Mouse (Mus musculus) CH12.LX (cell line): Measurements from ENCODE around the gene Gbx1. TPM values are rescaled to one million over a fixed set of nuclear protein-coding genes. Genes with fewer than 3 reads are reported as not detected.

Source experiments
- DNase-seq: peaks from one replicate; pipeline ENCODE4 v3.0.0-alpha.2; 2013; ENCODE audit errors: extremely low read depth
- H3K27ac ChIP-seq: 2 replicates; pipeline ENCODE4 v1.5.1; 2012; ENCODE audit warnings: low read depth, mild to moderate bottlenecking, control low read depth, moderate library complexity; ENCODE audit not compliant: insufficient read depth
- H3K27me3 ChIP-seq: replicated peaks from 2 replicates; pipeline ENCODE3; 2012; ENCODE audit warnings: inconsistent platforms
- H3K36me3 ChIP-seq, 2 experiments: replicated peaks in 1 of 2; 2 replicates each; pipeline versions ENCODE3 to v1.6.1; 2012; ENCODE audit warnings: inconsistent platforms in 1 of 2, low read length in 1 of 2, mild to moderate bottlenecking in 1 of 2, mixed read lengths in 1 of 2, moderate library complexity in 1 of 2; ENCODE audit not compliant: control insufficient read depth in 1 of 2, insufficient read depth in 1 of 2
- H3K4me1 ChIP-seq, 2 experiments: 2 replicates each; pipeline ENCODE4 v1.6.1; 2012; ENCODE audit warnings: inconsistent platforms in 1 of 2, moderate library complexity in 1 of 2; ENCODE audit not compliant: insufficient read depth in 2 of 2, control insufficient read depth in 1 of 2
- H3K4me2 ChIP-seq: 2 replicates; pipeline ENCODE4 v1.6.1; 2012; ENCODE audit warnings: low read depth, mild to moderate bottlenecking, control low read depth; ENCODE audit not compliant: poor library complexity, insufficient read depth, severe bottlenecking
- H3K4me3 ChIP-seq, 3 experiments: fragments of 150-350 bp in 1 of 3; sonication (generic) in 1 of 3; replicated peaks in 1 of 3; 2 replicates each; pipeline versions ENCODE3 to v1.5.1; 2011 to 2012; ENCODE audit warnings: low read depth in 2 of 3, low read length in 2 of 3, mild to moderate bottlenecking in 2 of 3, moderate library complexity in 2 of 3, control low read depth in 1 of 3, improper control_type of control experiment in 1 of 3, inconsistent platforms in 1 of 3, mixed read lengths in 1 of 3; ENCODE audit not compliant: poor library complexity in 1 of 3
- H3K79me2 ChIP-seq: replicated peaks from 2 replicates; pipeline ENCODE4 v1.6.1; 2012; ENCODE audit warnings: mild to moderate bottlenecking, moderate library complexity; ENCODE audit not compliant: control insufficient read depth, poor library complexity, insufficient read depth, severe bottlenecking; ENCODE audit errors: extremely low read depth
- H3K9ac ChIP-seq: 2 replicates; pipeline ENCODE4 v1.6.1; 2012; ENCODE audit warnings: low read depth, mild to moderate bottlenecking, control low read depth, moderate library complexity; ENCODE audit not compliant: insufficient read depth
- H3K9me3 ChIP-seq: replicated peaks from 2 replicates; pipeline ENCODE3; 2012; ENCODE audit warnings: low read length, inconsistent platforms, mixed read lengths
- CHD2 ChIP-seq: IDR thresholded peaks from 2 replicates; pipeline ENCODE4 v1.6.1; 2011; ENCODE audit warnings: low read length, improper control_type of control experiment
- EP300 ChIP-seq: IDR thresholded peaks from 2 replicates; pipeline ENCODE4 v1.6.1; 2011; ENCODE audit warnings: low read length, improper control_type of control experiment
- IRF4 ChIP-seq: IDR thresholded peaks from 2 replicates; pipeline ENCODE4 v1.6.1; 2014; ENCODE audit warnings: low read depth, mild to moderate bottlenecking, inconsistent platforms, low read length, improper control_type of control experiment
- MAFK ChIP-seq: IDR thresholded peaks from 2 replicates; pipeline ENCODE4 v1.6.1; 2011; ENCODE audit warnings: low read length, improper control_type of control experiment; ENCODE audit not compliant: insufficient replicate concordance
- RAD21 ChIP-seq: IDR thresholded peaks from 2 replicates; pipeline ENCODE4 v1.6.1; 2011; ENCODE audit warnings: low read depth, mild to moderate bottlenecking, low read length, improper control_type of control experiment, moderate library complexity
- TBP ChIP-seq: conservative IDR thresholded peaks from 2 replicates; pipeline ENCODE4 v1.6.1; 2011; ENCODE audit warnings: low read depth, low read length, improper control_type of control experiment
- USF2 ChIP-seq: conservative IDR thresholded peaks from 2 replicates; pipeline ENCODE4 v1.6.1; 2011; ENCODE audit warnings: low read depth, low read length, improper control_type of control experiment
- dilution Hi-C: fragments of 300-500 bp; cut with MboI; formaldehyde crosslinking; loops from 2 replicates; pipeline ENCODE4 v1.14.3; 2020; ENCODE audit warnings: low sequenced_read_pairs; ENCODE audit not compliant: extremely low pct_unique_long_range_greater_than_20kb, extremely low pct_ligation_motif_present
- in situ Hi-C: fragments of 300-500 bp; cut with MboI; formaldehyde crosslinking; loops from 3 replicates; pipeline ENCODE4 v1.14.3; 2019; ENCODE audit warnings: low sequenced_read_pairs, low pct_ligation_motif_present, low pct_unique_long_range_greater_than_20kb, mixed read lengths
- polyA plus RNA-seq: library from polyadenylated mRNA; unstranded; fragments of >175 nt; gene quantifications from 2 replicates; pipeline ENCODE4 v1.2.1, GENCODE M21; 2012; ENCODE audit warnings: low read depth; ENCODE audit not compliant: insufficient read length
- total RNA-seq, 2 experiments: library from RNA; depleted of rRNA; stranded (reverse); fragments of 300-350 nt in 1 of 2; fragments of >200 nt in 1 of 2; gene quantifications; 2 replicates each; pipeline ENCODE4 v1.2.3; 2012 to 2014

Gbx1 gene
- total and polyA plus RNA-seq, 3 experiments, result 0.08 to 0.13 TPM; not detected in 1

DNA sequence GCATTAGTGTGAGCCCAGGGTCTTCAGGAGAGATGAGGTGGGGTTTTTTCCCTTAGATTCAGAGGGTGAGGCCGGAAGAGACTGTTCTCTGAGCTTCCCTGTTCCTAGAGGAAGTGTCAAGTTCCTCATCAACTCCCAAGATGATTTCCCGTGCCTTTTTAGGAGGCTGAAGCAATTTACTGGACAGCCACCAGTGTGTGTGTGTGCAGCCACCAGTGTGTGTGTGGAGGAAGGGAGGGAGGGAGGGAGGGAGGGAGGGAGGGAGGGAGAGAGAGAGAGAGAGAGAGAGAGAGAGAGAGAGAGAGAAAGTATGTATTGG lies 73.1 kb downstream of the Gbx1 start:
- peaks cover 37% of the 10 kb centered on the region for H3K79me2 ChIP-seq
- no peak overlapping the region for H3K27ac ChIP-seq
- no peak for DNase-seq
- no peak overlapping the region for H3K4me3 ChIP-seq
- peak overlapping the region; percentile 95; the same call in 1 of the 2 replicates for H3K4me2 ChIP-seq
- peaks cover 21 to 38% of the 10 kb centered on the region in 2 experiments for H3K4me1 ChIP-seq
- peaks cover 3 to 36% of the 10 kb centered on the region in 2 experiments for H3K36me3 ChIP-seq
- no peaks in the 10 kb centered on the region for H3K9me3 ChIP-seq
- in situ Hi-C loops (no loop called here), dilution Hi-C loops (no loop called here)
- H3K9ac ChIP-seq, result no peak overlapping the region; the same call in 1 of the 2 replicates
- H3K27me3 ChIP-seq, result peaks cover 20% of the 10 kb centered on the region
- no peak for TF ChIP-seq USF2

DNA sequence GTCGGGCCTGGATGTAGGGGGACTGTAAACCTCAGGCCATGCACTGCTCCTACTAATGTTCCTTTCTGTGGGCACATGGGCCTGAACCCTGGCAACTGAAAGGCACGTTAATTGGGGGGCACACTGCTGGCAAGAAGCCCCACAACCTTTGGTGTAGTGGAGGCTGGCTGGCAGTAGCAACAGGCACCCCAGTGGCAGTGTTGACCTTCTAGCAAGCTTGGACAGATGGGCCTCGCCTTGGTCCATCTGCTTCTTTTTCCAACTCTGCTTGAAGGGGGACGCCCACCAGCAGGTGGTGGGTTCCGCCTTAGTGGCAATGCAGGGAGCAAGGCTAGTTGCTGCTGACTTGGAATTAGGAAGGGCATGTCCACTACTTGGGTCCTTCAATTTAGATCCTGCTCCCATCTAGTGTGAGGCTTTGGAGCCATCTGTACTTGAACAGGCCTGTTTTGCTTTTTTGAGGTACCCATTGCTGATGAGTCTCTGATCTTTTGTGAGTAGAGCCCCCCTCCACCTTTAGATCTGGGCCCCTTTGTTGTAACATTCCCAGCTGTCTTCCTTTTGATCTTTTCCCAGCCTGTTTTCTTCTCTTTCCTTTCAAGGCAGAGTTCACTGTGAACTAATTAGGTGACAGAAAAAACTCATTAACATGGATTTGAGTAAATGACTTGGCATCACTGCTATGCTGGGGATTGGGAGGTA lies 73.6 kb downstream of the Gbx1 start:
- in situ Hi-C loops (no loop called here), dilution Hi-C loops (no loop called here)
- Histone ChIP-seq H3K9me3 (no peaks in the 10 kb centered on the region), H3K27ac (no peak overlapping the region), H3K4me2 (peak overlapping the region; percentile 95), H3K9ac (peak overlapping the region; percentile 91), H3K4me3 (peak overlapping the region; percentile 81 to 90 (median 84)), H3K36me3 (peaks cover 3 to 36% of the 10 kb centered on the region in 2 experiments), H3K4me1 (peaks cover 21 to 38% of the 10 kb centered on the region in 2 experiments), H3K79me2 (peaks cover 37% of the 10 kb centered on the region), H3K27me3 (peaks cover 25% of the 10 kb centered on the region)
- TF ChIP-seq MAFK (no peak), RAD21 (no peak), TBP (no peak), IRF4 (no peak), CHD2 (no peak), EP300 (no peak)
- no peak for DNase-seq

Other genes starting within 250 kb of the Gbx1 start
- gene Kcnh2, start 175.6 kb downstream of the Gbx1 start, total RNA-seq (2012; rRNA removed), result 1.7 and 2.8 TPM in 2 replicates
- 0.20 and 0.30 TPM in 2 replicates for gene Kcnh2, start 175.6 kb downstream of the Gbx1 start, total RNA-seq (2014; rRNA removed)
- gene Kcnh2, start 175.6 kb downstream of the Gbx1 start, polyA plus RNA-seq, result 0.59 and 0.95 TPM in 2 replicates
- 0.30 and 0.34 TPM in 2 replicates for gene Nos3, start 162.4 kb downstream of the Gbx1 start, total RNA-seq (2012; rRNA removed)
- gene Nos3, start 162.4 kb downstream of the Gbx1 start, total RNA-seq (2014; rRNA removed), result 0.22 and 0.36 TPM in 2 replicates
- gene Nos3, start 162.4 kb downstream of the Gbx1 start, polyA plus RNA-seq, result 0.31 and 0.37 TPM in 2 replicates
- 0.46 and 0.81 TPM in 2 replicates for gene Atg9b, start 135.1 kb downstream of the Gbx1 start, total RNA-seq (2012; rRNA removed)
- 0.68 and 0.86 TPM in 2 replicates for gene Atg9b, start 135.1 kb downstream of the Gbx1 start, total RNA-seq (2014; rRNA removed)
- 1.1 and 1.3 TPM in 2 replicates for gene Atg9b, start 135.1 kb downstream of the Gbx1 start, polyA plus RNA-seq
- 50.3 and 58.7 TPM in 2 replicates for gene Abcb8, start 133.5 kb downstream of the Gbx1 start, total RNA-seq (2012; rRNA removed)
- gene Abcb8, start 133.5 kb downstream of the Gbx1 start, total RNA-seq (2014; rRNA removed), result 31.0 and 34.7 TPM in 2 replicates
- 36.9 and 45.4 TPM in 2 replicates for gene Abcb8, start 133.5 kb downstream of the Gbx1 start, polyA plus RNA-seq
- 0.25 TPM in 1 of 2 replicates, not detected in the other for gene Asic3, start 113.8 kb downstream of the Gbx1 start, total RNA-seq (2012; rRNA removed)
- gene Asic3, start 113.8 kb downstream of the Gbx1 start, total RNA-seq (2014; rRNA removed), result not detected in 2 replicates
- 1.1 and 1.3 TPM in 2 replicates for gene Asic3, start 113.8 kb downstream of the Gbx1 start, polyA plus RNA-seq
- gene Cdk5, start 103.7 kb downstream of the Gbx1 start, total RNA-seq (2012; rRNA removed), result 10.4 and 12.1 TPM in 2 replicates
- 7.4 and 9.2 TPM in 2 replicates for gene Cdk5, start 103.7 kb downstream of the Gbx1 start, total RNA-seq (2014; rRNA removed)
- 25.1 and 26.6 TPM in 2 replicates for gene Cdk5, start 103.7 kb downstream of the Gbx1 start, polyA plus RNA-seq
- gene Slc4a2, start 103.4 kb downstream of the Gbx1 start, total RNA-seq (2012; rRNA removed), result 17.2 and 18.6 TPM in 2 replicates
- 12.7 and 12.9 TPM in 2 replicates for gene Slc4a2, start 103.4 kb downstream of the Gbx1 start, total RNA-seq (2014; rRNA removed)
- gene Slc4a2, start 103.4 kb downstream of the Gbx1 start, polyA plus RNA-seq, result 27.2 and 27.3 TPM in 2 replicates
- gene Fastk, start 81.9 kb downstream of the Gbx1 start, total RNA-seq (2012; rRNA removed), result 61.2 and 61.4 TPM in 2 replicates
- 41.8 and 44.8 TPM in 2 replicates for gene Fastk, start 81.9 kb downstream of the Gbx1 start, total RNA-seq (2014; rRNA removed)
- 88.0 and 88.1 TPM in 2 replicates for gene Fastk, start 81.9 kb downstream of the Gbx1 start, polyA plus RNA-seq
- gene Tmub1, start 79.3 kb downstream of the Gbx1 start, total RNA-seq (2012; rRNA removed), result 9.6 and 13.1 TPM in 2 replicates
- gene Tmub1, start 79.3 kb downstream of the Gbx1 start, total RNA-seq (2014; rRNA removed), result 6.1 and 7.6 TPM in 2 replicates
- 8.6 and 11.2 TPM in 2 replicates for gene Tmub1, start 79.3 kb downstream of the Gbx1 start, polyA plus RNA-seq
- 43.5 and 46.3 TPM in 2 replicates for gene Agap3, start 75.0 kb downstream of the Gbx1 start, total RNA-seq (2012; rRNA removed)
- 12.8 and 15.4 TPM in 2 replicates for gene Agap3, start 75.0 kb downstream of the Gbx1 start, total RNA-seq (2014; rRNA removed)
- 37.9 and 38.0 TPM in 2 replicates for gene Agap3, start 75.0 kb downstream of the Gbx1 start, polyA plus RNA-seq
- gene Asb10, start 13.8 kb upstream of the Gbx1 start, total RNA-seq (2012; rRNA removed), result not detected in 2 replicates
- gene Asb10, start 13.8 kb upstream of the Gbx1 start, total RNA-seq (2014; rRNA removed), result not detected in 2 replicates
- not detected in 2 replicates for gene Asb10, start 13.8 kb upstream of the Gbx1 start, polyA plus RNA-seq
- gene 4931409K22Rik, start 29.6 kb upstream of the Gbx1 start, total RNA-seq (2012; rRNA removed), result not detected in 2 replicates
- not detected in 2 replicates for gene 4931409K22Rik, start 29.6 kb upstream of the Gbx1 start, total RNA-seq (2014; rRNA removed)
- gene 4931409K22Rik, start 29.6 kb upstream of the Gbx1 start, polyA plus RNA-seq, result not detected in 2 replicates
- 118 and 152 TPM in 2 replicates for gene Abcf2, start 50.3 kb upstream of the Gbx1 start, total RNA-seq (2012; rRNA removed)
- gene Abcf2, start 50.3 kb upstream of the Gbx1 start, total RNA-seq (2014; rRNA removed), result 162 and 169 TPM in 2 replicates
- 160 and 162 TPM in 2 replicates for gene Abcf2, start 50.3 kb upstream of the Gbx1 start, polyA plus RNA-seq
- 20.4 and 25.5 TPM in 2 replicates for gene Chpf2, start 59.5 kb upstream of the Gbx1 start, total RNA-seq (2012; rRNA removed)
- 11.2 and 11.9 TPM in 2 replicates for gene Chpf2, start 59.5 kb upstream of the Gbx1 start, total RNA-seq (2014; rRNA removed)
- gene Chpf2, start 59.5 kb upstream of the Gbx1 start, polyA plus RNA-seq, result 22.8 and 26.9 TPM in 2 replicates
- 1.3 and 1.5 TPM in 2 replicates for gene Smarcd3, start 97.2 kb upstream of the Gbx1 start, total RNA-seq (2012; rRNA removed)
- gene Smarcd3, start 97.2 kb upstream of the Gbx1 start, total RNA-seq (2014; rRNA removed), result not detected in 2 replicates
- gene Smarcd3, start 97.2 kb upstream of the Gbx1 start, polyA plus RNA-seq, result 2.2 and 2.8 TPM in 2 replicates
- gene Nub1, start 158.3 kb upstream of the Gbx1 start, total RNA-seq (2012; rRNA removed), result 48.5 and 58.1 TPM in 2 replicates
- gene Nub1, start 158.3 kb upstream of the Gbx1 start, total RNA-seq (2014; rRNA removed), result 66.5 and 69.3 TPM in 2 replicates
- gene Nub1, start 158.3 kb upstream of the Gbx1 start, polyA plus RNA-seq, result 83.2 and 86.2 TPM in 2 replicates
- gene Wdr86, start 203.5 kb upstream of the Gbx1 start, total RNA-seq (2012; rRNA removed), result 0.08 TPM in 2 replicates
- not detected in 2 replicates for gene Wdr86, start 203.5 kb upstream of the Gbx1 start, total RNA-seq (2014; rRNA removed)
- 0.05 and 0.16 TPM in 2 replicates for gene Wdr86, start 203.5 kb upstream of the Gbx1 start, polyA plus RNA-seq
- gene Crygn, start 230.8 kb upstream of the Gbx1 start, total RNA-seq (2012; rRNA removed), result 2.0 TPM in 1 of 2 replicates, not detected in the other
- not detected in 2 replicates for gene Crygn, start 230.8 kb upstream of the Gbx1 start, total RNA-seq (2014; rRNA removed)
- not detected in 2 replicates for gene Crygn, start 230.8 kb upstream of the Gbx1 start, polyA plus RNA-seq